Mouse (Mus musculus) left cerebral cortex, adult 2 months (tissue): ENCODE results near the gene Pidd1. TPM values are rescaled to one million over a fixed set of nuclear protein-coding genes. Genes with fewer than 3 reads are reported as not detected.
"Not testable (repeated sequence)": the region's sequence is repeated elsewhere in the genome, so short reads cannot be mapped to it uniquely, and the experiment has no call there.

Source experiments
- DNase-seq, 2 experiments: peaks; one replicate each; pipeline ENCODE4 v3.0.0; 2021 to 2022; ENCODE audit warnings: low spot score in 2 of 2, mixed read lengths in 1 of 2; ENCODE audit errors: extremely low spot score in 1 of 2
- H3K27ac ChIP-seq: fragments of 200-600 bp; 2 replicates; pipeline ENCODE4 v1.8.1; 2022
- H3K4me3 ChIP-seq: fragments of 200-600 bp; 2 replicates; pipeline ENCODE4 v1.8.1; 2022
- CTCF ChIP-seq: fragments of 200-600 bp; IDR thresholded peaks from 2 replicates; pipeline ENCODE4 v1.8.1; 2022; ENCODE audit warnings: antibody characterized with exemption, mild to moderate bottlenecking, moderate library complexity
- intact Hi-C: fragments of 180-260 bp; cut with DNase I; formaldehyde crosslinking; loops from one replicate; pipeline ENCODE4 v1.15.1; 2025
- total RNA-seq, 2 experiments: library from RNA; stranded (reverse); gene quantifications; 2 replicates each; pipeline ENCODE4 v1.2.3; 2021

The Pidd1 gene
- total RNA-seq, 2 experiments from 2014 or later, result 0.93 to 1.2 TPM

- no peak overlapping the region for H3K27ac ChIP-seq
- no peak overlapping the region for H3K4me3 ChIP-seq
- TF ChIP-seq CTCF, result no peak
- no peak for DNase-seq
- intact Hi-C loops, result no loop called here
Measured at GRCm38 (mm10) chr7:141417731-141418681, 25.8 kb downstream of the Pidd1 start.

DNA sequence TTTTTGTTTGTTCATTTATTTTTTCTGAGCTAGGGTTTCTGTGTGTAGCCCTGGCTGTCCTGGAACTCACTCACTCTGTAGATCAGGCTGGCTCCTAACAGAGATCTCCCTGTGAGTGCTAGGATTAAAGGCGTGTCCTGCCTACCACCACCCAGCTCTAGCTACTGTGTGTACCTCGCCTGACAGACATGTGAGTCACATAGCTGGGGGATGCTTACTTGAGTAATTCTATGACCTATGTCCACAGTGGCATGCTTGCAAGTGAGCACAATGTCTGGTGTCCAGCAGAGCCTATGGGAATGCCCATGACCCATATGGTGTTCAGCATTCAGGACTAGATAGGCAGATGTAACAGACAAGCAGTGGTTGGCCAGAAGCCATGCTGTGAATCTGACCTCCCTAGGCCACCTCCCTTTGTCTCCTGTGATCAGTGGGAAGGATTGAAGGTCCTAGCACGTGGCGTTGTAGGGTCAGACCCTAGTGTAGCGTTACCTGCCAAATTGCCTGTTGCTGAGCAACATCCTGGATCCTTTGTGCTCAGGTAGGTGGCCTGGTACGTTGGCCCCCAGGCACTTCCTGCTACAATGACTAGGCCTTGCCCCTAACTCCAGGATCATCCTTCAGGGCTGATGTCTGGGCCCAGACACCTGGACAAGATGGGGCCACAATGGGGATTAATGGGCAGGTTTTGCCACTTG, 27.5 kb downstream of the Pidd1 start:
- intact Hi-C loops, result no loop called here
- no peak for TF ChIP-seq CTCF
- no peak overlapping the region for H3K4me3 ChIP-seq

DNA sequence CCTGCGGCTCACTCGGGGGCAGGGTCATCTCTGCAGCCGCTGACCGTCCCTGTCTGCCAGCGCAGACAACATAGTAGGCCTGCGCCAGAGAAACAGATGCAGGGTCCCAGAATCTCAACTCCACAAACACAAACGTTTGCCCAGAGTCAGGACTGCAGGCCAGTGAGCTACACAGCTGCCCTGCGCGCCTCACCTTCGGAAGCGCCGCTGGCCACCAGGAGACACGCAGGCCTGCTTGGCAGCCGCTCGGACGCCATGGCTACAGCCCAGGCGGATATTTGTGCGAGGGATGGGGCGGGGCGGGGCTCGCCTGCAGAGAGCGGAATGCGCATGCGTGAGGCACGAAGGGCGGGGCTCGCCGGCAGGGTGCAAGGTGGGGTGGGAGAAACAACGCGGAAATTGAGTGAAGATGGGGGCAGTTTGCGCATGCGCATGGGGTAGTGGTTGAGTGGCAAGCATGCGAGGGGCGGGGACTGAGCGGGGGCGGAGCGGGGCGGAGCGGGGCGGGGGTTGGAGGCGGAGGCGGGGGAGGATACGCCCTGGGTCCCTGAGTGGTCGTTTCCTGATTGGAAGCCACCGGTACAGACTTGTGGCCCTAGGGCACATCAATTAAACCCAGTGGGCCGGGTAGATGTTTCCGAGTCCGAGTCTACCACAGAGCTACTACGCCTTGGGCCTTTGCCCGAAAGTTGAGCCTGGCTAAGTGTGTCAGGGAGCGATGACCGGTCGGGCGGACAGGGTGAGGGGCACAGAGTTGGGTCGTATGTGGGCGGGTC, 29.8 kb downstream of the Pidd1 start, which contains the start of gene Gatd1:
TSS of gene Gatd1 (minus strand) at position 328 of the 776 bp plus-strand sequence.
- intact Hi-C loops, result loop anchor here (2.0 kb wide), 1 partner anchor 15 kb away; the partner anchor contains the start of gene Cend1
- peak within 1 kb of the TSS; percentile 98 for H3K27ac ChIP-seq
- peak within 1 kb of the TSS; percentile 89 for H3K4me3 ChIP-seq
- DNase-seq, result peak; percentile 99
- no peak; the same call in 1 of the 2 replicates for TF ChIP-seq CTCF

More for the DNA sequence above, 27.5 kb downstream of the Pidd1 start:
- no peak for DNase-seq
- H3K27ac ChIP-seq, result no peak overlapping the region

GRCm38 (mm10) chr7:141413331-141413730, 30.5 kb downstream of the Pidd1 start:
- no peak for DNase-seq
- Histone ChIP-seq H3K27ac (peak overlapping the region; percentile 98), H3K4me3 (peak overlapping the region; percentile 89)
- intact Hi-C loops, result no loop called here
- TF ChIP-seq CTCF, result no peak

DNA sequence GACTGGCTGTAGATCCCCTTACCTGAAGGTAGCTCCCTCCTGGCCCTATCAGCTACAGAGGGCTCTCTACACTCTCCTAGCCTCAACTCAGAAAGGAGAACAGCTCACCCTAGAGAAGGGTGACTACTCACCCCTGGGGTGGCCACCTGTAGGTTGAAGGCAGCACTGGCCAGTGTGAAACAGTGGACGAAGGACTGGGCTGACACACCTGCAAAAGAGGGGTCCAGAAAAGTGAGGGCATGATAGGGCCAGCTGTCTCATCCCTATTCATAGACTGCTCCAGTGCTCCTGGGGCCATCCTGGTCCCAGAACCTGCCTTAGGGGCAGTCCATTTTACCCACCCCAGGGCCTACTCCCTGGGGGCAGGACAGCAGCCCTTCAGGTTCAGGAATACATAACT, 32.2 kb downstream of the Pidd1 start:
- no peak for TF ChIP-seq CTCF
- no peak for DNase-seq
- intact Hi-C loops, result no loop called here
- H3K27ac ChIP-seq, result no peak overlapping the region
- no peak overlapping the region for H3K4me3 ChIP-seq

DNA sequence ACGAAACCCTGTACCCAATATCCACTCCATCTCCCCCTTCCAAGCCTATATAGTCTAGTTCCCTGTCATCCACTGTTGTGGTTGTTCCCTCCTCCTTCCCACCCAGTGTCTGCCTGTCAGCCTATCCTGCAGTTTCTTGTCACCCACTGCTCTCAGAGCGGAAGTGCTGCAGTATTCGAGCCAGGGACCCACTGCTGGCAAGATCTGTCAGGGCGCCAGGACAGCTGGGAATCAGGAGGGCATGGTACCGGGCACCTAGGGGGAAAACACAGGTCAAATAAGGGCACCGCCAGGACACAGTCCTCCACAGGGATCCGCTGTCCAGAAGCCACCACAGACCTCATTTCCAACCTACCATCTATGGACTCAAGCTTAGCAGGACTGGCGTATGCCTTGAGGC, 33.2 kb downstream of the Pidd1 start:
- DNase-seq, result no peak
- no peak overlapping the region for H3K27ac ChIP-seq
- no peak for TF ChIP-seq CTCF
- intact Hi-C loops, result no loop called here
- no peak overlapping the region for H3K4me3 ChIP-seq

GRCm38 (mm10) chr7:141408833-141409232, 35.0 kb downstream of the Pidd1 start:
- intact Hi-C loops, result loop anchor here (1.0 kb wide), 3 partner anchors 28 to 116 kb away; partner anchors contain the start of gene Slc25a22
- Histone ChIP-seq H3K27ac (no peak overlapping the region), H3K4me3 (no peak overlapping the region)
- TF ChIP-seq CTCF, result peak; percentile 95
- peak; percentile 82 to 89 for DNase-seq

GRCm38 (mm10) chr7:141407670-141408069, 36.2 kb downstream of the Pidd1 start:
- H3K27ac ChIP-seq, DNase-seq, intact Hi-C loops, H3K4me3 ChIP-seq: not testable (repeated sequence)

GRCm38 (mm10) chr7:141405466-141405865, 38.4 kb downstream of the Pidd1 start:
- intact Hi-C loops, result no loop called here
- Histone ChIP-seq H3K27ac (no peak overlapping the region), H3K4me3 (no peak overlapping the region)
- no peak for DNase-seq
- TF ChIP-seq CTCF, result no peak

DNA sequence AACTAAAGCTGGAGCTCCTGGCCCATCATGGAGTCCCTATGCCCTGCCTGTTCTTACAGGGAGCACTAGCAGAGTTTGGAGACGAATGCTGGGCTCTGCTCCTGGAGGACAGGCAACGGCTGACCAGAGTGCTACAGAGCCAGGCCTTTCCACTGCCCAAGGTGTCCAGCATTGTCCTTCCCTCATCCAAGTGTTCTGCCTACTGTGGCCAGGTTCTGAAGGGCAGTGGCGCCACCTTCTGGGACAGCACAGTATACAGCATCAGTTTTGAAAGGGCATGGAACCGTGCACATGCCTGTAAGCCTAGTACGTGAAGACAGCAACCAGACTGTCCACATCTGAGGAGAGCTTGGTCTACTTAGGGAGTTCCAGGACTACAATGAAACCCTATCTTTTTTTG, 40.5 kb downstream of the Pidd1 start:
- intact Hi-C loops, result no loop called here
- peak; percentile 66 for TF ChIP-seq CTCF
- Histone ChIP-seq H3K27ac (no peak overlapping the region), H3K4me3 (no peak overlapping the region)
- peak in 1 of 2 experiments; percentile 50 for DNase-seq

GRCm38 (mm10) chr7:141395348-141395747, 48.5 kb downstream of the Pidd1 start:
- H3K4me3 ChIP-seq, result no peak overlapping the region
- TF ChIP-seq CTCF, result no peak
- no peak overlapping the region for H3K27ac ChIP-seq
- intact Hi-C loops, result no loop called here
- DNase-seq, result no peak
